Mouse (Mus musculus) embryonic fibroblast, embryonic 13.5 days (primary cell): ENCODE results near the gene Tpbpa.
"Not testable (repeated sequence)": the region's sequence is repeated elsewhere in the genome, so short reads cannot be mapped to it uniquely, and the experiment has no call there.

Source experiments
- CTCF ChIP-seq: IDR thresholded peaks from 2 replicates; pipeline ENCODE4 v1.5.1; 2011; ENCODE audit warnings: mild to moderate bottlenecking, control low read depth, low read length, moderate library complexity, borderline replicate concordance; ENCODE audit not compliant: insufficient read depth
- POLR2A ChIP-seq: IDR thresholded peaks from 2 replicates; pipeline ENCODE4 v1.6.1; 2011; ENCODE audit warnings: low read depth, mild to moderate bottlenecking, control low read depth, low read length, moderate library complexity

DNA sequence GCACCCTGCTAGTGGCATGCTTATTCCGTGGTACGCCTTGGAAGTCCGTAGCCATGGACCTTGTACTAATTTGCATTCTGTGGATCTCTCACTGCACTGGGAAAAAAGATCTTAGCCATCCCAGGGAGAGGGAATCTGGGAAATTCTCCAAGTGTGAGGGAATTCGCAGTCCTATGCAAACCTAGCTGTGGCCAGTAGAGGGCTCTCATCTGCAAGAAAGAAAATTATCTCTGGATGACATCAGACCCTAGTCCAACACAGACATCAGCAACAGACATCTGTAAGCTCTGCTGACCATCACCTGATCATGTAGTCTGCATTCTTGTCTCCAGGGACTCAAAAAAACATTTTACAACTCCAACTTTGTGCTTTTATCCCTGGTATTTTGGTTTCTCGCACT lies 45.1 kb upstream of the Tpbpa start:
- not testable (repeated sequence) for TF ChIP-seq CTCF, POLR2A
